25 mouse cellular contexts compared by ENCODE assay signal in genomic region chr9:82114865-82115264, GRCm38 (mm10).
DNase-seq lines count a peak whose midpoint lies in the region; ATAC-seq and TF ChIP-seq lines count a peak whose summit lies in the region.
"Had no signal": no experiment of that assay in that cellular context is flagged by ENCODE, and none has a peak within 500 bp of the region (broad histone marks: within the 10 kb centered on the region; RNA-seq: fewer than 3 reads in every experiment).

No protein-coding gene starts in this region.

- DNase-seq in forebrain, embryonic 14.5 days (ENCODE audit: low spot score) = peak; percentile 74
- peak; percentile 7 for DNase-seq in layer of hippocampus, adult 9-11 months
- no peak for DNase-seq in layer of hippocampus, postnatal 25 days (ENCODE audit: extremely low spot score in 1 of 2, low spot score in 1 of 2)
- peak; percentile 12 for DNase-seq in right cerebral cortex, adult 18-20 months
- DNase-seq in right cerebral cortex, adult 2 months (ENCODE audit: low spot score in 2 of 2) = no peak
- peak; percentile 78 for DNase-seq in forebrain, postnatal 0 days
- no peak for DNase-seq in kidney, postnatal 25 days
- DNase-seq: adrenal gland, postnatal 25 days; B cell, adult 2 months; cerebellum, postnatal 36 days; gastrocnemius, adult 2 months; heart, postnatal 4 days; kidney, adult 8-10 months; kidney, postnatal 36 days; lung, adult 18-20 months; lung, postnatal 36 days; thymus, postnatal 14 days had no signal

- no peaks in the 10 kb centered on the region for H3K4me1 ChIP-seq in forebrain, embryonic 14.5 days (ENCODE audit: control insufficient read depth, insufficient read depth, low read length)
- no peaks in the 10 kb centered on the region for H3K4me1 ChIP-seq in forebrain, embryonic 12.5 days
- H3K4me1 ChIP-seq in forebrain, postnatal 0 days (ENCODE audit: insufficient read depth) = no peaks in the 10 kb centered on the region
- H3K4me1 ChIP-seq: midbrain, embryonic 10.5 days; neural tube, embryonic 15.5 days had no signal

- H3K36me3 ChIP-seq in forebrain, embryonic 14.5 days (ENCODE audit: control insufficient read depth, insufficient read depth, low read length) = no peaks in the 10 kb centered on the region
- no peaks in the 10 kb centered on the region for H3K36me3 ChIP-seq in forebrain, embryonic 12.5 days (replicated peaks)
- no peaks in the 10 kb centered on the region for H3K36me3 ChIP-seq in forebrain, postnatal 0 days (ENCODE audit: insufficient read depth)
- H3K36me3 ChIP-seq: midbrain, embryonic 10.5 days; neural tube, embryonic 15.5 days had no signal

- H3K4me2 ChIP-seq in forebrain, embryonic 14.5 days (ENCODE audit: low read length) = no peak overlapping the region
- H3K4me2 ChIP-seq in forebrain, embryonic 12.5 days = no peak overlapping the region
- no peak overlapping the region for H3K4me2 ChIP-seq in forebrain, postnatal 0 days (ENCODE audit: low read depth)
- H3K4me2 ChIP-seq: neural tube, embryonic 15.5 days had no signal

- peak; percentile 85 for ATAC-seq in forebrain, embryonic 14.5 days
- ATAC-seq in forebrain, embryonic 12.5 days (ENCODE audit: low FRiP score) = no peak
- ATAC-seq in forebrain, postnatal 0 days = peak; percentile 98
- ATAC-seq: activated CD4-positive, CD25-positive, alpha-beta regulatory T cell, adult 4 months; inflammation-experienced regulatory T-cells, adult 6 months; Patski had no signal

- H3K27ac ChIP-seq in forebrain, embryonic 14.5 days (ENCODE audit: low read depth, low read length) = no peak overlapping the region
- H3K27ac ChIP-seq in forebrain, embryonic 12.5 days = no peak overlapping the region
- 0 out of 2 replicates have a peak overlapping the region, but pooled peaks have one; percentile 21 for H3K27ac ChIP-seq in forebrain, postnatal 0 days (ENCODE audit: low read depth, low read length)
- H3K27ac ChIP-seq: gastrocnemius, adult 2 months; midbrain, embryonic 10.5 days; neural tube, embryonic 15.5 days had no signal

- no peak overlapping the region for H3K9ac ChIP-seq in forebrain, embryonic 14.5 days (ENCODE audit: low read length)
- no peak overlapping the region for H3K9ac ChIP-seq in forebrain, embryonic 12.5 days
- H3K9ac ChIP-seq in forebrain, postnatal 0 days = no peak overlapping the region
- H3K9ac ChIP-seq: neural tube, embryonic 15.5 days had no signal

- no peak for TF ChIP-seq CTCF in forebrain, postnatal 0 days (IDR thresholded peaks at IDR 0.05; ENCODE audit: low read depth)

- no peaks in the 10 kb centered on the region for H3K27me3 ChIP-seq in forebrain, embryonic 14.5 days (replicated peaks; ENCODE audit: control insufficient read depth, insufficient read depth, low read length)
- no peaks in the 10 kb centered on the region for H3K27me3 ChIP-seq in forebrain, embryonic 12.5 days
- no peaks in the 10 kb centered on the region for H3K27me3 ChIP-seq in forebrain, postnatal 0 days (ENCODE audit: insufficient read depth, low read length)
- H3K27me3 ChIP-seq: neural tube, embryonic 15.5 days; Patski had no signal

- 75% methylated on average over 2 of the region's 2 CpGs for WGBS in forebrain, embryonic 14.5 days
- WGBS in forebrain, embryonic 12.5 days = 75% methylated on average over 2 of the region's 2 CpGs
- WGBS in forebrain, postnatal 0 days = 28% methylated on average over 2 of the region's 2 CpGs

- no peak overlapping the region for H3K4me3 ChIP-seq in forebrain, embryonic 14.5 days (ENCODE audit: low read depth, low read length)
- no peak overlapping the region for H3K4me3 ChIP-seq in forebrain, embryonic 12.5 days (replicated peaks)
- H3K4me3 ChIP-seq in forebrain, postnatal 0 days (ENCODE audit: low read depth, low read length) = no peak overlapping the region
- H3K4me3 ChIP-seq: erythroblast, embryonic 14.5 days; gastrocnemius, adult 2 months; midbrain, embryonic 10.5 days; myocyte; neural tube, embryonic 15.5 days had no signal

- H3K9me3 ChIP-seq in forebrain, embryonic 14.5 days (replicated peaks; ENCODE audit: control insufficient read depth, low read length) = no peaks in the 10 kb centered on the region
- H3K9me3 ChIP-seq in forebrain, embryonic 12.5 days = no peaks in the 10 kb centered on the region
- H3K9me3 ChIP-seq in forebrain, postnatal 0 days (ENCODE audit: low read length) = no peaks in the 10 kb centered on the region
- H3K9me3 ChIP-seq: midbrain, embryonic 10.5 days; neural tube, embryonic 15.5 days had no signal

Comparison
In these comparisons a context has a peak if more than half of its experiments do, and no peak if none do; other contexts are left out.
1. DNase-seq: peak in forebrain, embryonic 14.5 days (single experiment), layer of hippocampus, adult 9-11 months (single experiment), right cerebral cortex, adult 18-20 months (single experiment) and forebrain, postnatal 0 days (single experiment); none in layer of hippocampus, postnatal 25 days (0 of 2), right cerebral cortex, adult 2 months (0 of 2) and kidney, postnatal 25 days (0 of 2).